In the genomic region with DNA sequence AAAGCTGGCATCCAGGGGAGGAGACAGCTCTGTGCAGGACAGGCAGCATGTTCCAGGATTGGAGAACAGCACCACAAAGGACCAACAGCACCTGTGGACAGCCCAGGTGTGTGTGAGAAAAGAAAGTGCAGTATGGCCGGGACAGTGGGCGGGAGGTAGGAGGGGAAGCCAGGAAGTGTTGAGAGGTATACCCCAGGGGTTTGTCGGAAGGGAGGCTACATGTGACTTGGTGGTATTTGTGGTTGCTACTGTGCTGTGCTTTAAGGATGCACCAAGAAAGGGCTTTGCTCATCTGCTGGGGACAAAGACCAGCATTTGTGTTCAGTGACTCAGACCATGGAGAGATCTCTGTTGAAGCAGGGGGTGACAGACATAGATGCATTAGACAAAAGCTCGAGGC, we compare ENCODE assay signal across 15 mouse cellular contexts. TPM values are rescaled to one million over a fixed set of nuclear protein-coding genes. Genes with fewer than 3 reads are reported as not detected.
A peak's percentile ranks its signal among the peaks of the same experiment; 100 is the strongest.
DNase-seq lines count a peak whose midpoint lies in the region; ATAC-seq lines count a peak whose summit lies in the region.
"Had no signal": no experiment of that assay in that cellular context is flagged by ENCODE, and none has a peak within 500 bp of the region (broad histone marks: within the 10 kb centered on the region; RNA-seq: fewer than 3 reads in every experiment).

No protein-coding gene starts in this region.

- H3K36me3 ChIP-seq in midbrain, embryonic 13.5 days: no peaks in the 10 kb centered on the region
- H3K36me3 ChIP-seq: embryonic facial prominence, embryonic 12.5 days; hindbrain, embryonic 15.5 days; limb, embryonic 13.5 days; liver, embryonic 15.5 days had no signal

- no peak overlapping the region for H3K27ac ChIP-seq in midbrain, embryonic 13.5 days
- H3K27ac ChIP-seq: embryonic facial prominence, embryonic 12.5 days; hindbrain, embryonic 15.5 days; limb, embryonic 13.5 days; liver, embryonic 15.5 days had no signal

- no peak overlapping the region for H3K4me2 ChIP-seq in midbrain, embryonic 13.5 days (replicated peaks)
- H3K4me2 ChIP-seq: embryonic facial prominence, embryonic 12.5 days; heart, embryonic 13.5 days; hindbrain, embryonic 15.5 days; limb, embryonic 13.5 days; liver, embryonic 15.5 days; midbrain, embryonic 11.5 days had no signal

- peak; percentile 77 to 83 for DNase-seq in B cell, adult 2 months
- DNase-seq in CD8-positive naive resting alpha-beta T cell, adult 2 months (ENCODE audit: low read depth in 2 of 2, low spot score in 2 of 2): peak; percentile 57 to 67
- peak; percentile 13 for DNase-seq in skeletal muscle tissue, adult 2 months (ENCODE audit: low read depth, low spot score)
- peak; percentile 66 for DNase-seq in thymus, postnatal 14 days
- no peak for DNase-seq in left cerebral cortex, postnatal 4 days
- no peak for DNase-seq in layer of hippocampus, adult 8-10 months (ENCODE audit: low spot score in 2 of 2)

- H3K9ac ChIP-seq in midbrain, embryonic 13.5 days (replicated peaks): no peak overlapping the region
- H3K9ac ChIP-seq: embryonic facial prominence, embryonic 12.5 days; hindbrain, embryonic 15.5 days; limb, embryonic 13.5 days; liver, embryonic 15.5 days had no signal

- no peak for ATAC-seq in midbrain, embryonic 13.5 days

- intact Hi-C loops in left cerebral cortex, postnatal 4 days (cut with DNase I): loop anchor here (10.0 kb wide), 1 partner anchor 135 kb away; no protein-coding TSS in a partner anchor

- H3K4me3 ChIP-seq in midbrain, embryonic 13.5 days (replicated peaks): no peak overlapping the region
- H3K4me3 ChIP-seq: embryonic facial prominence, embryonic 12.5 days; heart, embryonic 13.5 days; hindbrain, embryonic 15.5 days; limb, embryonic 13.5 days; liver, embryonic 15.5 days; myocyte had no signal

- peaks cover 21% of the 10 kb centered on the region for H3K27me3 ChIP-seq in midbrain, embryonic 13.5 days
- H3K27me3 ChIP-seq: embryonic facial prominence, embryonic 12.5 days; heart, embryonic 13.5 days; hindbrain, embryonic 15.5 days; liver, embryonic 15.5 days had no signal

- no peaks in the 10 kb centered on the region for H3K9me3 ChIP-seq in midbrain, embryonic 13.5 days
- H3K9me3 ChIP-seq: embryonic facial prominence, embryonic 12.5 days; heart, embryonic 13.5 days; hindbrain, embryonic 15.5 days; limb, embryonic 13.5 days; liver, embryonic 15.5 days had no signal

- H3K4me1 ChIP-seq in midbrain, embryonic 13.5 days (replicated peaks): peaks cover 12% of the 10 kb centered on the region
- H3K4me1 ChIP-seq: liver, embryonic 15.5 days had no signal

- 86% methylated on average over 4 of the region's 4 CpGs for WGBS in midbrain, embryonic 13.5 days

RNA-seq across cellular contexts. Expression of a gene that starts 9.7 kb away (rescaled TPM):
- 1 to 10 TPM in 1 of 2 experiments, under 1 TPM in 1; 0.77 to 1.5 TPM for total RNA-seq in left cerebral cortex, postnatal 4 days (2021)
- polyA plus RNA-seq in midbrain, embryonic 13.5 days (2015; fragmentation: Nextera tagmentation; extraction: Ambion mirVana): 3.5 and 4.0 TPM in 2 replicates
- total RNA-seq in layer of hippocampus, adult 8-10 months (2022): 1 to 10 TPM; 2.0 to 4.5 (median 4.3) TPM
- total RNA-seq: adrenal gland, postnatal 14 days had no signal

Comparison
In these comparisons a context has a peak if more than half of its experiments do, and no peak if none do; other contexts are left out.
1. DNase-seq: peak in B cell, adult 2 months (2 of 2), CD8-positive naive resting alpha-beta T cell, adult 2 months (2 of 2), skeletal muscle tissue, adult 2 months (single experiment) and thymus, postnatal 14 days (single experiment); none in left cerebral cortex, postnatal 4 days (single experiment) and layer of hippocampus, adult 8-10 months (0 of 2).